Mouse (Mus musculus) liver, postnatal 0 days (tissue): ENCODE measurements around the gene Tmem214. TPM values are rescaled to one million over a fixed set of nuclear protein-coding genes. Genes with fewer than 3 reads are reported as not detected.

ENCODE experiments used
- ATAC-seq: fragments of 200-750 bp; cut with Nextera tagmentation; 2 replicates; pipeline ENCODE4 v1.8.0; 2017; ENCODE audit warnings: mild to moderate bottlenecking, moderate library complexity
- DNase-seq: peaks from one replicate; pipeline ENCODE4 v3.0.0-alpha.2; 2016
- H3K27ac ChIP-seq: fragments of 300-500 bp; sonication (generic); 2 replicates; pipeline ENCODE4 v1.5.1; 2014; ENCODE audit warnings: antibody characterized with exemption, moderate library complexity, mild to moderate bottlenecking, low read depth
- H3K27me3 ChIP-seq: fragments of 300-500 bp; sonication (generic); 2 replicates; pipeline ENCODE4 v1.6.1; 2014; ENCODE audit warnings: low read length, control low read depth, mixed read lengths; ENCODE audit not compliant: insufficient read depth
- H3K36me3 ChIP-seq: fragments of 300-500 bp; sonication (generic); replicated peaks from 2 replicates; pipeline ENCODE4 v1.6.1; 2014; ENCODE audit warnings: mild to moderate bottlenecking, control low read depth, low read length, moderate library complexity, mixed read lengths; ENCODE audit not compliant: insufficient read depth
- H3K4me1 ChIP-seq: fragments of 300-500 bp; sonication (generic); 2 replicates; pipeline ENCODE4 v1.6.1; 2014; ENCODE audit warnings: antibody characterized with exemption, mild to moderate bottlenecking, control low read depth; ENCODE audit not compliant: insufficient read depth
- H3K4me2 ChIP-seq: fragments of 300-500 bp; sonication (generic); 2 replicates; pipeline ENCODE4 v1.6.1; 2014; ENCODE audit warnings: low read depth, mild to moderate bottlenecking, low read length, moderate library complexity, mixed read lengths
- H3K4me3 ChIP-seq: fragments of 300-500 bp; sonication (generic); 2 replicates; pipeline ENCODE4 v1.5.1; 2014; ENCODE audit warnings: low read depth, low read length
- H3K9ac ChIP-seq: fragments of 300-500 bp; sonication (generic); replicated peaks from 2 replicates; pipeline ENCODE4 v1.6.1; 2014; ENCODE audit warnings: mild to moderate bottlenecking, moderate library complexity
- H3K9me3 ChIP-seq: fragments of 300-500 bp; sonication (generic); 2 replicates; pipeline ENCODE4 v1.6.1; 2016; ENCODE audit warnings: mild to moderate bottlenecking, control low read depth, low read length, mixed read lengths
- CTCF ChIP-seq: sonication (generic); IDR thresholded peaks from 2 replicates; pipeline ENCODE4 v1.5.1; 2016; ENCODE audit warnings: antibody characterized with exemption, low read depth
- EP300 ChIP-seq: IDR thresholded peaks from 2 replicates; pipeline ENCODE4 v1.6.1; 2016; ENCODE audit warnings: antibody characterized with exemption, low read depth, mild to moderate bottlenecking
- WGBS: fragments of 180-500 bp; shearing (Covaris S2); extraction: QIAGEN DNeasy Blood & Tissue Kit; methylation state at CpG from one replicate; pipeline ENCODE4 v1.1.7; 2014; ENCODE audit not compliant: insufficient replicate concordance; 5-methylcytosine and 5-hydroxymethylcytosine counted together
- polyA plus RNA-seq: library from polyadenylated mRNA; unstranded; fragments of >200 nt; fragmentation: Nextera tagmentation; extraction: Ambion mirVana; gene quantifications from 2 replicates; pipeline ENCODE4 v1.2.1, GENCODE M21; 2015

The Tmem214 gene
- polyA plus RNA-seq, 1 experiment from 2014 or later: 32.1 TPM

- H3K9ac ChIP-seq: no peak overlapping the region
- DNase-seq (no peak), ATAC-seq (no peak)
- no peak overlapping the region for H3K4me2 ChIP-seq
- H3K27ac ChIP-seq: no peak overlapping the region
- no peak for TF ChIP-seq EP300
- TF ChIP-seq CTCF: no peak
- no peaks in the 10 kb centered on the region for H3K36me3 ChIP-seq
- H3K4me1 ChIP-seq: no peaks in the 10 kb centered on the region
- H3K9me3 ChIP-seq: no peaks in the 10 kb centered on the region
- H3K27me3 ChIP-seq: no peaks in the 10 kb centered on the region
- no peak overlapping the region for H3K4me3 ChIP-seq
- WGBS: 72% methylated on average over 6 of the region's 6 CpGs
Measured at GRCm38 (mm10) chr5:30825821-30826220, 42.0 kb upstream of the Tmem214 start.

GRCm38 (mm10) chr5:30833416-30833815, 34.4 kb upstream of the Tmem214 start:
- TF ChIP-seq CTCF (no peak), EP300 (no peak)
- Histone ChIP-seq H3K4me1 (0 out of 2 replicates have a peak, but pooled peaks cover 4% of the 10 kb centered on the region), H3K4me2 (no peak overlapping the region), H3K9ac (no peak overlapping the region), H3K36me3 (no peaks in the 10 kb centered on the region), H3K27me3 (no peaks in the 10 kb centered on the region), H3K4me3 (no peak overlapping the region), H3K27ac (peak overlapping the region; percentile 72), H3K9me3 (no peaks in the 10 kb centered on the region)
- DNase-seq (peak; percentile 21), ATAC-seq (peak; percentile 94)
- 75% methylated on average over 3 of the region's 3 CpGs for WGBS

GRCm38 (mm10) chr5:30839731-30840130, 28.1 kb upstream of the Tmem214 start:
- H3K9ac ChIP-seq: no peak overlapping the region
- no peak for TF ChIP-seq EP300
- no peak for TF ChIP-seq CTCF
- DNase-seq: peak; percentile 64
- H3K27me3 ChIP-seq: no peaks in the 10 kb centered on the region
- 59% methylated on average over 2 of the region's 2 CpGs for WGBS
- no peak overlapping the region for H3K4me3 ChIP-seq
- no peak overlapping the region for H3K4me2 ChIP-seq
- ATAC-seq: peak; percentile 79; the same call in 1 of the 2 replicates
- H3K9me3 ChIP-seq: no peaks in the 10 kb centered on the region
- H3K4me1 ChIP-seq: 0 out of 2 replicates have a peak, but pooled peaks cover 3% of the 10 kb centered on the region
- no peaks in the 10 kb centered on the region for H3K36me3 ChIP-seq
- peak overlapping the region; percentile 29; the same call in 1 of the 2 replicates for H3K27ac ChIP-seq

GRCm38 (mm10) chr5:30841896-30842295, 25.9 kb upstream of the Tmem214 start:
- Histone ChIP-seq H3K4me3 (no peak overlapping the region), H3K36me3 (no peaks in the 10 kb centered on the region), H3K27ac (no peak overlapping the region), H3K27me3 (no peaks in the 10 kb centered on the region), H3K9me3 (no peaks in the 10 kb centered on the region), H3K9ac (no peak overlapping the region), H3K4me2 (no peak overlapping the region), H3K4me1 (0 out of 2 replicates have a peak, but pooled peaks cover 3% of the 10 kb centered on the region)
- WGBS: 49% methylated on average over 3 of the region's 3 CpGs
- no peak for DNase-seq
- ATAC-seq: no peak
- no peak for TF ChIP-seq CTCF
- TF ChIP-seq EP300: no peak

- ATAC-seq: no peak
- no peak for DNase-seq
- Histone ChIP-seq H3K27ac (no peak overlapping the region), H3K4me3 (no peak overlapping the region), H3K9me3 (no peaks in the 10 kb centered on the region), H3K36me3 (no peaks in the 10 kb centered on the region), H3K9ac (no peak overlapping the region), H3K4me2 (no peak overlapping the region), H3K27me3 (no peaks in the 10 kb centered on the region), H3K4me1 (peaks cover 8% of the 10 kb centered on the region)
- WGBS: 38% methylated on average over 6 of the region's 6 CpGs
- TF ChIP-seq CTCF (no peak), EP300 (no peak)
Measured at GRCm38 (mm10) chr5:30849891-30850555, 17.8 kb upstream of the Tmem214 start.

GRCm38 (mm10) chr5:30850556-30850925, 17.3 kb upstream of the Tmem214 start:
- Histone ChIP-seq H3K27ac (no peak overlapping the region), H3K4me2 (no peak overlapping the region), H3K4me1 (peaks cover 8% of the 10 kb centered on the region), H3K9me3 (no peaks in the 10 kb centered on the region), H3K9ac (no peak overlapping the region), H3K4me3 (no peak overlapping the region), H3K27me3 (no peaks in the 10 kb centered on the region), H3K36me3 (no peaks in the 10 kb centered on the region)
- WGBS: 65% methylated on average over 2 of the region's 2 CpGs
- TF ChIP-seq CTCF (no peak), EP300 (no peak)
- ATAC-seq (no peak), DNase-seq (no peak)

- no peak for DNase-seq
- TF ChIP-seq CTCF (no peak), EP300 (no peak)
- ATAC-seq: no peak
- Histone ChIP-seq H3K4me1 (peaks cover 8% of the 10 kb centered on the region), H3K4me2 (no peak overlapping the region), H3K36me3 (no peaks in the 10 kb centered on the region), H3K9me3 (no peaks in the 10 kb centered on the region), H3K4me3 (no peak overlapping the region), H3K27me3 (no peaks in the 10 kb centered on the region), H3K27ac (no peak overlapping the region), H3K9ac (no peak overlapping the region)
- 87% methylated on average over 3 of the region's 4 CpGs for WGBS
Measured at GRCm38 (mm10) chr5:30853522-30853921, 14.3 kb upstream of the Tmem214 start.
